Mouse (Mus musculus): ENCODE data around the gene Nup85.
"Not testable (repeated sequence)": the region's sequence is repeated elsewhere in the genome, so short reads cannot be mapped to it uniquely, and the experiment has no call there.

The Nup85 gene

GRCm38 (mm10) chr11:115564064-115564809 lies at the start of gene Nup85:
Gene Nup85 (plus strand): TSS chr11:115564434.
- peak; percentile 98 for DNase-seq (ENCODE audit: extremely low spot score, low spot score)

GRCm38 (mm10) chr11:115515021-115515420 lies 49.2 kb upstream of the Nup85 start:
- DNase-seq (ENCODE audit: extremely low spot score, low spot score) = no peak

- no peak for DNase-seq (ENCODE audit: extremely low spot score, low spot score)
Measured at GRCm38 (mm10) chr11:115516942-115517341, 47.3 kb upstream of the Nup85 start.

GRCm38 (mm10) chr11:115518693-115519092 lies 45.5 kb upstream of the Nup85 start:
- DNase-seq (ENCODE audit: extremely low spot score, low spot score) = no peak

GRCm38 (mm10) chr11:115519581-115519980 lies 44.7 kb upstream of the Nup85 start:
- DNase-seq (ENCODE audit: extremely low spot score, low spot score) = no peak

- no peak for DNase-seq (ENCODE audit: extremely low spot score, low spot score)
Measured at GRCm38 (mm10) chr11:115520218-115520617, 44.0 kb upstream of the Nup85 start.

GRCm38 (mm10) chr11:115521080-115521479 lies 43.2 kb upstream of the Nup85 start:
- DNase-seq (ENCODE audit: extremely low spot score, low spot score) = no peak

- DNase-seq (ENCODE audit: extremely low spot score, low spot score) = no peak
Measured at GRCm38 (mm10) chr11:115522238-115522637, 42.0 kb upstream of the Nup85 start.

- no peak for DNase-seq (ENCODE audit: extremely low spot score, low spot score)
Measured at GRCm38 (mm10) chr11:115522703-115523102, 41.5 kb upstream of the Nup85 start.

- not testable (repeated sequence) for DNase-seq (ENCODE audit: extremely low spot score, low spot score)
Measured at GRCm38 (mm10) chr11:115526446-115526845, 37.8 kb upstream of the Nup85 start.

- DNase-seq (ENCODE audit: extremely low spot score, low spot score) = no peak
Measured at GRCm38 (mm10) chr11:115534759-115535371, 29.4 kb upstream of the Nup85 start.

GRCm38 (mm10) chr11:115535401-115536037 lies 28.7 kb upstream of the Nup85 start:
- DNase-seq (ENCODE audit: extremely low spot score, low spot score) = peak; percentile 81

- peak; percentile 99 for DNase-seq (ENCODE audit: extremely low spot score, low spot score)
Measured at GRCm38 (mm10) chr11:115536038-115536681, 28.1 kb upstream of the Nup85 start, which contains the start of gene Sumo2. Gene Sumo2 (minus strand): TSS chr11:115536276.

- no peak for DNase-seq (ENCODE audit: extremely low spot score, low spot score)
Measured at GRCm38 (mm10) chr11:115536856-115537568, 27.2 kb upstream of the Nup85 start.

GRCm38 (mm10) chr11:115538045-115538444 lies 26.2 kb upstream of the Nup85 start:
- no peak for DNase-seq (ENCODE audit: extremely low spot score, low spot score)

GRCm38 (mm10) chr11:115543571-115543970 lies 20.7 kb upstream of the Nup85 start:
- DNase-seq (ENCODE audit: extremely low spot score, low spot score) = no peak

- no peak for DNase-seq (ENCODE audit: extremely low spot score, low spot score)
Measured at GRCm38 (mm10) chr11:115552783-115553182, 11.5 kb upstream of the Nup85 start.

- no peak for DNase-seq (ENCODE audit: extremely low spot score, low spot score)
Measured at GRCm38 (mm10) chr11:115555717-115556116, 8.5 kb upstream of the Nup85 start.

- DNase-seq (ENCODE audit: extremely low spot score, low spot score) = no peak
Measured at GRCm38 (mm10) chr11:115563406-115563805, 828 bp upstream of the Nup85 start.

GRCm38 (mm10) chr11:115564961-115565360 lies 727 bp downstream of the Nup85 start:
- no peak for DNase-seq (ENCODE audit: extremely low spot score, low spot score)

- DNase-seq (ENCODE audit: extremely low spot score, low spot score) = no peak
Measured at GRCm38 (mm10) chr11:115579080-115579479, 14.8 kb downstream of the Nup85 start.

Measured in neural tube, embryonic 10.5 days (tissue).